Mouse (Mus musculus): ENCODE measurements at regions not wholly inside any gene's neighbourhood (a gene's known extent, or its start where the extent isn't known, plus 50 kb on each side); places are given as distances from the start of the nearest gene placed in this dataset.

- ATAC-seq, result no peak
- Histone ChIP-seq H3K4me1 (ENCODE audit: insufficient read depth) (no peaks in the 10 kb centered on the region), H3K4me3 (ENCODE audit: low read depth, low read length) (no peak overlapping the region), H3K4me2 (ENCODE audit: low read depth, low read length) (no peak overlapping the region), H3K9ac (replicated peaks) (no peak overlapping the region), H3K36me3 (replicated peaks; ENCODE audit: insufficient read depth, low read length) (no peaks in the 10 kb centered on the region), H3K9me3 (ENCODE audit: low read length) (no peaks in the 10 kb centered on the region), H3K27ac (ENCODE audit: low read depth) (no peak overlapping the region), H3K27me3 (ENCODE audit: insufficient read depth, low read length) (no peaks in the 10 kb centered on the region)
- DNase-seq, result no peak
- 68% methylated on average over 5 of the region's 5 CpGs for WGBS (ENCODE audit: insufficient replicate concordance)
- TF ChIP-seq EP300 (IDR thresholded peaks at IDR 0.05; ENCODE audit: low read depth) (no peak), CTCF (IDR thresholded peaks at IDR 0.05; ENCODE audit: low read depth) (no peak)
Measured at GRCm38 (mm10) chr17:9281891-9282290, 140.0 kb upstream of the Gm17728 start.

GRCm38 (mm10) chr17:9282333-9283176, 139.3 kb upstream of the Gm17728 start:
- H3K4me2 ChIP-seq (ENCODE audit: low read depth, low read length), result no peak overlapping the region
- H3K4me1 ChIP-seq (ENCODE audit: insufficient read depth), result no peaks in the 10 kb centered on the region
- TF ChIP-seq EP300 (IDR thresholded peaks at IDR 0.05; ENCODE audit: low read depth) (no peak), CTCF (IDR thresholded peaks at IDR 0.05; ENCODE audit: low read depth) (no peak)
- no peak overlapping the region for H3K4me3 ChIP-seq (ENCODE audit: low read depth, low read length)
- H3K9me3 ChIP-seq (ENCODE audit: low read length), result no peaks in the 10 kb centered on the region
- H3K27me3 ChIP-seq (ENCODE audit: insufficient read depth, low read length), result no peaks in the 10 kb centered on the region
- H3K36me3 ChIP-seq (replicated peaks; ENCODE audit: insufficient read depth, low read length), result no peaks in the 10 kb centered on the region
- H3K27ac ChIP-seq (ENCODE audit: low read depth), result no peak overlapping the region
- H3K9ac ChIP-seq (replicated peaks), result no peak overlapping the region
- ATAC-seq, result no peak
- WGBS (ENCODE audit: insufficient replicate concordance), result 74% methylated on average over 7 of the region's 7 CpGs
- no peak for DNase-seq

- Histone ChIP-seq H3K4me1 (ENCODE audit: insufficient read depth) (no peaks in the 10 kb centered on the region), H3K27me3 (ENCODE audit: insufficient read depth, low read length) (no peaks in the 10 kb centered on the region), H3K9me3 (ENCODE audit: low read length) (no peaks in the 10 kb centered on the region), H3K27ac (ENCODE audit: low read depth) (no peak overlapping the region), H3K9ac (replicated peaks) (no peak overlapping the region), H3K4me2 (ENCODE audit: low read depth, low read length) (no peak overlapping the region), H3K36me3 (replicated peaks; ENCODE audit: insufficient read depth, low read length) (no peaks in the 10 kb centered on the region), H3K4me3 (ENCODE audit: low read depth, low read length) (no peak overlapping the region)
- no peak for DNase-seq
- TF ChIP-seq CTCF (IDR thresholded peaks at IDR 0.05; ENCODE audit: low read depth) (no peak), EP300 (IDR thresholded peaks at IDR 0.05; ENCODE audit: low read depth) (no peak)
- 43% methylated on average over 5 of the region's 5 CpGs for WGBS (ENCODE audit: insufficient replicate concordance)
- ATAC-seq, result no peak
Measured at GRCm38 (mm10) chr17:9286431-9286830, 135.4 kb upstream of the Gm17728 start.

DNA sequence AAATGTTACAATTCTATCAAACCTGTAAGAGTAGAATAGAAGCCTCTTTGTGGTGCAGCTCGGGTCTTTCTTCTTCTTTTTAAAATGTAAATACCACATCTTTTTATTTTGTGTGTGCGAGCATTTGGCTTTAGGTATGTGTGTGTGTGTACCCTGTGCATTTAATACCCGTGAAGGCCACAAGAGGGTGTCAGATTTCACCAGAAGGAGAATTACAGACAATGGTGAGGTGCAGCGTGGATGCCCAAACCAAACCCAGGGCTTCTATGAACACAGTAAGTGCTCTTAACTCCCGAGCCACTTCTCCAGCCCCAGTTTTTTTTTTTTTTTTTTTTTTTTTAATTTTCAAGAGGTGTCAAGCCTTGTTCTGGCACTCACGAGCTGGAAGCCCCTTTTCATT, 135.0 kb upstream of the Gm17728 start:
- no peaks in the 10 kb centered on the region for H3K4me1 ChIP-seq (ENCODE audit: insufficient read depth)
- no peaks in the 10 kb centered on the region for H3K9me3 ChIP-seq (ENCODE audit: low read length)
- no peak for DNase-seq
- H3K9ac ChIP-seq (replicated peaks), result no peak overlapping the region
- no peak overlapping the region for H3K4me2 ChIP-seq (ENCODE audit: low read depth, low read length)
- 59% methylated on average over 6 of the region's 6 CpGs for WGBS (ENCODE audit: insufficient replicate concordance)
- no peaks in the 10 kb centered on the region for H3K36me3 ChIP-seq (replicated peaks; ENCODE audit: insufficient read depth, low read length)
- ATAC-seq, result no peak
- no peaks in the 10 kb centered on the region for H3K27me3 ChIP-seq (ENCODE audit: insufficient read depth, low read length)
- TF ChIP-seq EP300 (IDR thresholded peaks at IDR 0.05; ENCODE audit: low read depth), result no peak
- peak; percentile 24 for TF ChIP-seq CTCF (IDR thresholded peaks at IDR 0.05; ENCODE audit: low read depth)
- H3K27ac ChIP-seq (ENCODE audit: low read depth), result no peak overlapping the region
- H3K4me3 ChIP-seq (ENCODE audit: low read depth, low read length), result no peak overlapping the region

GRCm38 (mm10) chr17:9287682-9288081, 134.2 kb upstream of the Gm17728 start:
- Histone ChIP-seq H3K27ac (ENCODE audit: low read depth) (no peak overlapping the region), H3K4me3 (ENCODE audit: low read depth, low read length) (no peak overlapping the region), H3K4me2 (ENCODE audit: low read depth, low read length) (no peak overlapping the region), H3K9me3 (ENCODE audit: low read length) (no peaks in the 10 kb centered on the region), H3K4me1 (ENCODE audit: insufficient read depth) (no peaks in the 10 kb centered on the region), H3K9ac (replicated peaks) (no peak overlapping the region), H3K36me3 (replicated peaks; ENCODE audit: insufficient read depth, low read length) (no peaks in the 10 kb centered on the region), H3K27me3 (ENCODE audit: insufficient read depth, low read length) (no peaks in the 10 kb centered on the region)
- no peak for DNase-seq
- TF ChIP-seq EP300 (IDR thresholded peaks at IDR 0.05; ENCODE audit: low read depth), result no peak
- 69% methylated on average over 9 of the region's 9 CpGs for WGBS (ENCODE audit: insufficient replicate concordance)
- no peak for ATAC-seq

- 61% methylated on average over 4 of the region's 4 CpGs for WGBS (ENCODE audit: insufficient replicate concordance)
- no peak for ATAC-seq
- no peak for DNase-seq
- H3K4me2 ChIP-seq (ENCODE audit: low read depth, low read length), result no peak overlapping the region
- no peaks in the 10 kb centered on the region for H3K4me1 ChIP-seq (ENCODE audit: insufficient read depth)
- no peaks in the 10 kb centered on the region for H3K27me3 ChIP-seq (ENCODE audit: insufficient read depth, low read length)
- no peak overlapping the region for H3K4me3 ChIP-seq (ENCODE audit: low read depth, low read length)
- H3K36me3 ChIP-seq (replicated peaks; ENCODE audit: insufficient read depth, low read length), result no peaks in the 10 kb centered on the region
- H3K9me3 ChIP-seq (ENCODE audit: low read length), result no peaks in the 10 kb centered on the region
- TF ChIP-seq EP300 (IDR thresholded peaks at IDR 0.05; ENCODE audit: low read depth) (no peak), CTCF (IDR thresholded peaks at IDR 0.05; ENCODE audit: low read depth) (no peak)
- H3K27ac ChIP-seq (ENCODE audit: low read depth), result no peak overlapping the region
- H3K9ac ChIP-seq (replicated peaks), result no peak overlapping the region
Measured at GRCm38 (mm10) chr17:9291601-9292000, 130.3 kb upstream of the Gm17728 start.
